Mouse (Mus musculus): ENCODE measurements around the gene Grhl1.

DNA sequence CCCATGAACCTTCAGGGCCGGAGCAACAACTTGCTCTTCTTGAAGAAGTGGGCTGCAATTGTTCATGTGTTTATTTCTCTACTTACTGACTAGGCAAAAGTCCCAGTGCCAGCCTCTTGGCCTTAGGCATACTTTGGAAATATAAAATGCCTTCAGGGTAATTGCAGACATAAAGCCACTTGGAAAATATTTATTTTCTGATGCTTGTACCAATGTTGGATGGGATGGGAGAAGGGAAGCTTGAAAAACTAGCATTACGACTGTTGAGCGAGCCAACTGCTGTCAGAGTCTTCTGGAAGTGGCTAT lies 1.1 kb downstream of the Grhl1 start:
- TF ChIP-seq CTCF (IDR thresholded peaks at IDR 0.05; ENCODE audit: insufficient read depth, low read length) (no peak), POLR2A (IDR thresholded peaks at IDR 0.05; ENCODE audit: borderline replicate concordance, extremely low read depth, low read depth, low read length) (no peak)

All from lung, adult 2 months (tissue).